Mouse (Mus musculus): ENCODE data around the gene Tbcd.

Gene Tbcd

GRCm38 (mm10) chr11:121543287-121543856 is 91.6 kb downstream of the Tbcd start:
- no peak for DNase-seq

DNA sequence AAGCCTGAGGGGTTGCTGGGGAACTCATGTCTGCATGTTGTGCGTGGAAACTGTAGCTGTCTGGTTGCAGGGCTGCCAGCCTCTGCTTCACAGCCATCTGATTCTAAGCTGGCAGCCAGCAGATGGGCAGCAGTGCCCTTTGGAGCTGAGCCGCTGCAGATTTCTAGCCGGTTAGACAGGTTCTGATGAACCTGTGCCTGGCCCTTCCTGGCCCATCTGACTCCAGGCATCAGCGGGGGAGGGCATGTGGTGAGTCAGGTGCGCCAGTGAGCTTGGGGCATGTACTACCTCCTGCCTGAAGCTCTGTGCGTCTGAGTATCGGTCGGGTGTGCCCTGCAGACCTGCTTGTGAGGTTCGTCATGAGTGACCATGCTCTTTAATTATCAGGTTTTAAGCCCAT is 92.2 kb downstream of the Tbcd start:
- DNase-seq = no peak

DNA sequence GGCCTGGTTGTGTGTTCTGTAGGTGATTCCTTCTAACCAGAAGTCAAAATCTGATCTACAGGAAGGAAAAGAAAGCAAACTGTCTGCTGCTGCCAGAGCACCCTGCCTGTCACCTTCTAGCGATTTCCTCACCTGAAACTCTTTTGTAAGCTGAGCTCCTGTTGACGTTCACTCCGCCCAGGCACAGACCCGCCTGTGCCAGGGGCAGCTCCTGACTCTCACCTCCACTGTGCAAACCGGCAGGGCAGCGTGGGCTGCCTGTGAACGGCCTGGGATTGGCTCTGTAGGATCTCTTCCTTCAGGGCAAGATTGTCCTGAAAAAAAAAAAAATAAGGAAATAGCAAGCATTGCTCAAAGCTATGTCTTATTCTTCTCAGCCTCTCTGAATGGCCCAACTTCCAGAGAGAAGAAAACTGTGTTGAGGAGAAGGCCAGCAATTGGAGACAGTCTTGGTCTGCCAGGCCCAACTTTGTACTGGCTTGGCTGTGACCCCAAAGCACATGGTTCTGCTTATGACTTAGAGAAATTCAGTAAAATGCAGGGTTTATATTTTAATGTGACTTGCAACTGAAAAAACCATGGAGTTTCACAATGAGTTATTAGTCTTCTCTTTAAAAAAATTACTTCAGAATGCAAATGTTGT is 93.1 kb downstream of the Tbcd start:
- DNase-seq = no peak

DNA sequence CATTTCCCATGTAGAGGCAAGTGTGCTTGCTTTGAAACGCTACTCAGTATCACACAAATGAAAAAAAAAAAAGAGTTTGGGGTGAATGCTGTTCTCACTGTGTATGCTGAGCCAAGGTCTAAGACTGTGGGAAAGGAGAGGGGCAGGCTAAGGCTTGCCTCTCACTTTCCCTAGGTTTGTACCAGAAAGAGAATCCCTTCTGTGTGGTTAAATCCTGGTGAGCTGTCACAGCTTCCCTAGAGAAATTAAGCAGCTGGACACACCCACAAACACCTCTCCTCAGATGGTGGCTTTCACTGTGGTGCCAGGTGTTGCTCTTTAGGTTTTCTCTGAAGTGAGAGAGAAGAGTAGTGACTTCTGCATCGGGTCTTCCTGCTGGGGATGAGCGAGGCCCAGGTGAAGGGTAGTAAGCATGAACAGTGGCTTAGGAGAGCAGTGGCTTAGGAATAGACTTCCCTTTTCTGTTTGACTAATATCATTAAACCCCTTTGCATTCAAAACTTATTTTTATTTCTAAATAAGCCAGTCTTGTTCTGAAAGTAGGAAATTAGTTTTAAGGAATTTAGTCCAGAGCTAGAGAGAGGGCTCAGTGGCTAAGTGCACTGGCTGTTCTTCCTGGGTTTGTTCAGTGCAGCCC is 93.8 kb downstream of the Tbcd start:
- DNase-seq = no peak

- DNase-seq = no peak
Observed at GRCm38 (mm10) chr11:121547234-121547633, 95.5 kb downstream of the Tbcd start.

GRCm38 (mm10) chr11:121547925-121548324 is 96.2 kb downstream of the Tbcd start:
- DNase-seq = no peak

- no peak for DNase-seq
Observed at GRCm38 (mm10) chr11:121548996-121549842, 97.5 kb downstream of the Tbcd start.

- DNase-seq = no peak
Observed at GRCm38 (mm10) chr11:121549843-121550647, 98.3 kb downstream of the Tbcd start.

- no peak for DNase-seq
Observed at GRCm38 (mm10) chr11:121551206-121551799, 99.6 kb downstream of the Tbcd start.

- no peak for DNase-seq
Observed at GRCm38 (mm10) chr11:121552167-121552566, 100.4 kb downstream of the Tbcd start.

DNA sequence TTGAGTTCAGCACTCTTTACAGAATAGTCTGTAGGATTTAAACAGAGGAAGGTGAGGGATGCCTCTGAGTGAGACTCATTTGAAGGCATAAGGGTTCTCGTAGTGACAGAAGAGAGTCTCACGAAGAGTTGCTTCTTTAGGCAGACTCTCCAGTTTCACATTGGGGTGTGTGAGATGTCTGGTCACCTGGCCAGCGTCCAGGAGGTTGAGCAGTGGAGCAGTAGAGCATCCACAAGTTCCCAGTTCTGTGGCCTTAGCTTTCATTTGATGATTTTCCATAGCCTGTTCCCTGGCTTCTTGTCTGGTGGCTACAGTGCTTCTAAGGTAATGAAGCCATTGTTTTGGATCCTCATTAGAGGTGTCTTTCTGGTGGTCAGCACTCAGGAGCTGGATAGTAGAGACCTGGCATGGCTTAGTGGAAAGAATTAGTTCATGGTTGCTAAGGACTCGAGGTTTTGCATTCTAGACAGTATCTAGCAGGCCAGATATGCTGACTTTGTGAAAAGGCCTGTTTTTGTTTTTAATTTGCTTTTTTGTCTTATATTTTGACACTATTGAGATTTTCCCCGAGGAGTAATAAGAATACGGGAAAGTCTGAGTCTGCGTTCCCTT is 101.2 kb downstream of the Tbcd start:
- no peak for DNase-seq

GRCm38 (mm10) chr11:121553458-121553857 is 101.7 kb downstream of the Tbcd start:
- DNase-seq = no peak

- no peak for DNase-seq
Observed at GRCm38 (mm10) chr11:121556727-121557126, 105.0 kb downstream of the Tbcd start.

DNA sequence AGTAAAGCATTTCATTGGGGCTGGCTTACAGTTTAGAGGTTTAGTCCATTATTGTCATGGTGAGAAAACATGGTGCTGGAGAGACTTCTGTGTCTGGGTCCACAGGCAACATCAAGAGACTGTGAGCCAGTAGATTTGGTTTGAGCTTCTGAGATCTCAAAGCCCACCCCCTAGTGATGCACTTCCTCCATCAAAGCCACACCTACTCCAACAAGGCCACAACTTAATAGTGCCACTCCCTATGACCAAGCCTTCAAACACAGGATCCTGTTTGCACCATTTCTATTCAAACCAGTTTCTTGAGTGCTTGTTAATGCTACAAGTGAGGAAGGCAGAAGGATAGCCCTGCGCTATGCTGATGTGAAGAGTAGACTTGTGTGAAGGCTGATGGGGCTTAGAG is 106.2 kb downstream of the Tbcd start:
- DNase-seq = no peak

- no peak for DNase-seq
Observed at GRCm38 (mm10) chr11:121558522-121558921, 106.8 kb downstream of the Tbcd start.

GRCm38 (mm10) chr11:121559527-121560293 is 108.0 kb downstream of the Tbcd start:
- DNase-seq = no peak

DNA sequence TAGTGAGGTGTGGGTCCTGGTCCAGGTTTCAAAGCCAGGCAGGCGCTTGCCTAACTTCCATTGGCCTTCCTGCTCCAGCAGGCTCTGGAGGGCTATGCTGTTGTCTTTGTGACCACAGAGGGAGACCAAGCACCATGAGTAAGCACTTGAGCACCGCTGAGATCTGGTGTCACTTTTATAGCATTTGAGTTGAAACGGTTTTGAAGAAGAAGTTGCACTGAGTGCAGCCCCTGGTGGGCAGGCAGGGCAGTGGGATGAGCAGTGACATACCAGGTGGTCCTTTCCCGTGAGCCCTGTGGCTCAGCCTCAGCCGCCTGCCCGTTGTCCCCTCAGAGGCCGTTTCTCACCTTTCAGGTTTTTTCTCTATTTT is 108.5 kb downstream of the Tbcd start:
- no peak for DNase-seq

GRCm38 (mm10) chr11:121563312-121563711 is 111.6 kb downstream of the Tbcd start:
- DNase-seq = no peak

- no peak for DNase-seq
Observed at GRCm38 (mm10) chr11:121564265-121564664, 112.5 kb downstream of the Tbcd start.

GRCm38 (mm10) chr11:121581856-121582255 is 130.1 kb downstream of the Tbcd start:
- DNase-seq = peak; percentile 15

GRCm38 (mm10) chr11:121597254-121597653 is 145.5 kb downstream of the Tbcd start:
- DNase-seq = no peak

All from right cerebral cortex, postnatal 25 days (tissue).